Mouse (Mus musculus) intestine, embryonic 15.5 days (tissue): ENCODE measurements at regions not wholly inside any gene's neighbourhood (a gene's known extent, or its start where the extent isn't known, plus 50 kb on each side); places are given as distances from the start of the nearest gene placed in this dataset.
A peak's percentile ranks its signal among the peaks of the same experiment; 100 is the strongest.

Experiments used
- ATAC-seq: fragments of 200-750 bp; cut with Nextera tagmentation; 2 replicates; pipeline ENCODE4 v1.8.0; 2017; ENCODE audit warnings: moderate TSS enrichment, moderate library complexity
- H3K27ac ChIP-seq: fragments of 300-500 bp; sonication (generic); 2 replicates; pipeline ENCODE4 v1.5.1; 2015; ENCODE audit warnings: mild to moderate bottlenecking, inconsistent platforms
- H3K27me3 ChIP-seq: fragments of 300-500 bp; sonication (generic); replicated peaks from 2 replicates; pipeline ENCODE4 v1.6.1; 2015; ENCODE audit warnings: inconsistent platforms
- H3K36me3 ChIP-seq: fragments of 300-500 bp; sonication (generic); 2 replicates; pipeline ENCODE4 v1.6.1; 2015; ENCODE audit warnings: inconsistent platforms
- H3K4me1 ChIP-seq: fragments of 300-500 bp; sonication (generic); replicated peaks from 2 replicates; pipeline ENCODE4 v1.6.1; 2015; ENCODE audit warnings: inconsistent platforms
- H3K4me2 ChIP-seq: fragments of 300-500 bp; sonication (generic); replicated peaks from 2 replicates; pipeline ENCODE4 v1.6.1; 2015; ENCODE audit warnings: mild to moderate bottlenecking, inconsistent platforms
- H3K4me3 ChIP-seq: fragments of 300-500 bp; sonication (generic); replicated peaks from 2 replicates; pipeline ENCODE4 v1.5.1; 2015; ENCODE audit warnings: inconsistent platforms
- H3K9ac ChIP-seq: fragments of 300-500 bp; sonication (generic); 2 replicates; pipeline ENCODE4 v1.6.1; 2015; ENCODE audit warnings: inconsistent platforms
- H3K9me3 ChIP-seq: fragments of 300-500 bp; sonication (generic); 2 replicates; pipeline ENCODE4 v1.6.1; 2016; ENCODE audit warnings: inconsistent platforms
- WGBS: fragments of 180-500 bp; shearing (Covaris S2); methylation state at CpG from one replicate; pipeline ENCODE4 v1.1.7; 2015; 5-methylcytosine and 5-hydroxymethylcytosine counted together

DNA sequence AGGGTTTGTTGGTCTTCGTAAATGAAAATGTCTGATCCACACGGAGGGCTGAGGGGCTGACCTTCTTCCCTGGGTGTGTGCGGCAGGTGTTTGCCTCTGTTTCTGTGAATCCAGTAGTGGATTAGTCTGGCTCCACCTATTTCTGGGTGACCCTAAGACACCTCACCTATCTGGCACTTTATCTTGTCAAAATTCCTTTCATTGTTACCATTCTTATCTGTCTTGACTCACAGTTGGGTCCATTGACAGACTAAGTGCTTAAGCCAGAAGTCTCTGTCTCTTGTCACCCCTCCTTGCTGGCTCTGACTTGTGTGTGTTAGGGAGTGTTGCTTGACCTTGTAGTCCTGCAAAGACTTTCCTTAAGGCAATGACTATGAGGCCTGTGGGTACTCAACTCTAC, 178.1 kb downstream of the Gm19410 start:
- Histone ChIP-seq H3K36me3 (no peaks in the 10 kb centered on the region), H3K27ac (no peak overlapping the region), H3K4me1 (peaks cover 3% of the 10 kb centered on the region; the same call in 1 of the 2 replicates), H3K4me2 (no peak overlapping the region), H3K9ac (no peak overlapping the region), H3K27me3 (no peaks in the 10 kb centered on the region), H3K9me3 (no peaks in the 10 kb centered on the region), H3K4me3 (no peak overlapping the region)
- ATAC-seq: no peak
- 36% methylated on average over 3 of the region's 3 CpGs for WGBS

DNA sequence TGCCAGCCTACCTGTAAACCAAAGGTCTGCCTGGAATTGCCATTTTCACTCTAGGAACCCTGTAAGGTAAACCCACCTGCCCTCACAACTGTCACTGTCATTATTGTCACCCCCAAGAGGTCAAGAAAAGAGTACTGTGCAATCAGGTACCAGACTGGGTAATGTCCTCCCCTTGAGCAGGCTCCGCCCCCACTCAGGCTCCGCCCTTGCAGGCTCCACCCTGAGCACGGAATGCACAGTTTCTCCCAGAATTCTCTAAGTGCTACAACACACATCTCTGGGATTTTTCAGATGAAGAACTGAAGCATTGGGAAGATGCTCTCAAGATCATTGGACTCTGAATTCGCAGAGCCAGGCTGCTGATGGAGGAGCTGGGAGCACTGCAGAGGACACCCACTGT, 178.9 kb downstream of the Gm19410 start:
- Histone ChIP-seq H3K9me3 (no peaks in the 10 kb centered on the region), H3K4me1 (peaks cover 3% of the 10 kb centered on the region; the same call in 1 of the 2 replicates), H3K27ac (no peak overlapping the region), H3K4me2 (no peak overlapping the region), H3K9ac (no peak overlapping the region), H3K27me3 (no peaks in the 10 kb centered on the region), H3K4me3 (no peak overlapping the region), H3K36me3 (no peaks in the 10 kb centered on the region)
- 81% methylated on average over 4 of the region's 4 CpGs for WGBS
- no peak for ATAC-seq

DNA sequence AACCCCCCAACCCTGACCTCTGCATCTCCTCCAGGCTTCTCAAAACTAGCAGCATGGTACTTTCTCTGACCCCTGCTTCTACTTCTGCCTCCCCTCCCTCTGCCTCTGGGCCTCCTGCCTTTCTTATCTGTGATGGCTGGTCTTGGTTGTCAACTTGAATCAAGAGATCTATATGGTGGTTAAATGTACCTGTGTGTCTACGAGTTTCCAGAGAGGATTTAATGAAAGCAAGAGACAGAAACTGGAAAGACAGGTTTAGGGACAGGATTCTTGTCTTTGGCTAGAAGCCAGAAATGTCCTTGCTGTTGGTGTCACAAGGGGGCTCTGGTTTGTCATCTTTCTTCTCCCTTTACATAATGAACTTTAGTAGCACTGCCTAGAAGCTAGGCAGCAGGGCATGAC, 180.9 kb downstream of the Gm19410 start:
- Histone ChIP-seq H3K27me3 (no peaks in the 10 kb centered on the region), H3K4me1 (peaks cover 3% of the 10 kb centered on the region; the same call in 1 of the 2 replicates), H3K9me3 (no peaks in the 10 kb centered on the region), H3K27ac (no peak overlapping the region), H3K4me2 (no peak overlapping the region), H3K9ac (no peak overlapping the region), H3K4me3 (no peak overlapping the region), H3K36me3 (no peaks in the 10 kb centered on the region)
- ATAC-seq: peak; percentile 91
- WGBS: 28% methylated on average over 1 of the region's 1 CpGs

DNA sequence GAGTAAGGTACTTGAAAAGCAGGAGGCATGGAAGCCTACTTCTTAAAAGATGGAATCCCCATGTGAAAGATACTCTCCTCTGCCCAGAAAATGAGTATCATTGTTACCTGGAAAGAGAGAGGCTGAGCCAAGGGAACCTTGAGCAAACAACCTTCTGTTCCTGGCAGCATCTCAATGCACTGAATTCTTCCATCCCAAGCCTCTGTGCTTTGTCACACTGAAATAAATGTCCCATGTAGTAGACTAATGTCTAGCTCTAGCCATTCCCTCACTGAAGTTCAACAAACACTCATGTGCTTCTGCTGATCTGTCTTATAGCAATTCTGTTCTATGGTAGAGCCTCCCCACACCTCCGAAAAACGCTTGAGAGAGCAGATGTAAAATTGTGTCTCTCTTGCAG, 182.6 kb downstream of the Gm19410 start:
- ATAC-seq: no peak
- Histone ChIP-seq H3K9me3 (no peaks in the 10 kb centered on the region), H3K27me3 (no peaks in the 10 kb centered on the region), H3K36me3 (no peaks in the 10 kb centered on the region), H3K27ac (no peak overlapping the region), H3K4me1 (peaks cover 3% of the 10 kb centered on the region; the same call in 1 of the 2 replicates), H3K4me3 (no peak overlapping the region), H3K4me2 (no peak overlapping the region), H3K9ac (no peak overlapping the region)
- 64% methylated on average over 2 of the region's 2 CpGs for WGBS

DNA sequence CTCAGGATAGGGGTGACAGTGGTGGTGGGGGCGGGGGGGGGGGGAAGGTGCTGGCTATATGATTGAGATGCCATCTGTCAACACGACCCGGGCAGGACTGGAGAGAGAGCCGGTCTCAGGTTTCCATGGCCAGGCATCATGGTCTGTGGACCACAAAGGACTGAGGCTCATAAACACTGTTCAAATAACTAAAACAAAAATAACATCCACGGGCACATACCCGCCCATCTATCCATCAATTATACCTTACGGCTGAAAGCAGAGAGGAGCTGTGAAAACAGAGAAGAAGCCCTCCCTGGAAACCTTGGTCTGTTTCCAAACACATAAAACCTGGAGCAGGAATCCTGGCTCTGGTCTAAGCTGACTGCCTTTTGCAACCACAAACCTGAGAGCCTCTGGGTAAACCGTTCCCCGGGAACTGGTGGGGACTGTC, 183.2 kb downstream of the Gm19410 start:
- no peak overlapping the region for H3K27ac ChIP-seq
- H3K4me1 ChIP-seq: peaks cover 3% of the 10 kb centered on the region; the same call in 1 of the 2 replicates
- H3K9ac ChIP-seq: no peak overlapping the region
- H3K9me3 ChIP-seq: no peaks in the 10 kb centered on the region
- no peaks in the 10 kb centered on the region for H3K36me3 ChIP-seq
- 25% methylated on average over 9 of the region's 9 CpGs for WGBS
- no peak overlapping the region for H3K4me3 ChIP-seq
- ATAC-seq: no peak
- no peaks in the 10 kb centered on the region for H3K27me3 ChIP-seq
- no peak overlapping the region for H3K4me2 ChIP-seq

DNA sequence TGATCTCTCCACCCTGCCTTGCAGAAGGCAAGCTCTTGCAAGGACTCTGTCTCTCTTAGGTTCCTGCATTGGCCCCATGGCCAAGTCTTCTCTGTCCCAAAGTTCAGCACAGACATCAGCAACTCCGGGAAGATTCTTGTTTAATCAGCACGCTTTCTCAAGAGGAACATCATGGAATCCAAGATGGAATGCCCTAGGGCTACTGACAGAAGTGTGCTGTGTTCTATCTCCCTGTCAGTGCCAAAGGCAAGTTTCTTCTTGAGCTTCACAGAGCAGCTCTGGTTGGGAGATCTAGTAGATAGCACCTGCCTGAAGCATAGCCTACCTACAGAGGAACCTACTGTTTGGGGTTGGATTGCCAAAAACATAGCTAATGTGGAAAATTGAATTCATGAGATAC, 189.9 kb downstream of the Gm19410 start:
- no peaks in the 10 kb centered on the region for H3K9me3 ChIP-seq
- no peaks in the 10 kb centered on the region for H3K36me3 ChIP-seq
- H3K4me3 ChIP-seq: no peak overlapping the region
- ATAC-seq: no peak
- H3K4me1 ChIP-seq: no peaks in the 10 kb centered on the region
- no peaks in the 10 kb centered on the region for H3K27me3 ChIP-seq
- H3K9ac ChIP-seq: no peak overlapping the region
- no peak overlapping the region for H3K4me2 ChIP-seq
- no peak overlapping the region for H3K27ac ChIP-seq
- WGBS: 78% methylated on average over 2 of the region's 2 CpGs

DNA sequence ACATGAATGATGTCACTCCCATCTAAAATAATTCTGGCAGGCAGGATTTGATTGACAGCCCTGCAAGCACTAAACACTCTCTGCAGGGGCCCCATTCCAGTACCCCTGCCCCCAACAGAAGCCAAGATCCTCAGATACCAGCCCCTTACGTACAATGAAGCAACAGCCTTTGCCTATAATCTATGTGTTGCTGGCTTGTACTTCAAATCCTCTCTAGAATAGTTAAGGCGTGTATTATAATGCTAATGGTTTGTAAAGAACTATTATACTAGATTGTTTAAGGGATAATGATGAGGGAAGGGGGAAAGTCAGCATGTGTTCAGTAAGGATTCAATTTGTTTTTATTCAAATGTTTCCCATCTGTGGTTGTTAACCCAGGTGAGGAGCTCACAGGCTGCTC, 190.7 kb downstream of the Gm19410 start:
- Histone ChIP-seq H3K27ac (no peak overlapping the region), H3K4me3 (no peak overlapping the region), H3K36me3 (no peaks in the 10 kb centered on the region), H3K4me2 (no peak overlapping the region), H3K9ac (no peak overlapping the region), H3K9me3 (no peaks in the 10 kb centered on the region), H3K4me1 (no peaks in the 10 kb centered on the region), H3K27me3 (no peaks in the 10 kb centered on the region)
- 79% methylated on average over 2 of the region's 2 CpGs for WGBS
- ATAC-seq: no peak

DNA sequence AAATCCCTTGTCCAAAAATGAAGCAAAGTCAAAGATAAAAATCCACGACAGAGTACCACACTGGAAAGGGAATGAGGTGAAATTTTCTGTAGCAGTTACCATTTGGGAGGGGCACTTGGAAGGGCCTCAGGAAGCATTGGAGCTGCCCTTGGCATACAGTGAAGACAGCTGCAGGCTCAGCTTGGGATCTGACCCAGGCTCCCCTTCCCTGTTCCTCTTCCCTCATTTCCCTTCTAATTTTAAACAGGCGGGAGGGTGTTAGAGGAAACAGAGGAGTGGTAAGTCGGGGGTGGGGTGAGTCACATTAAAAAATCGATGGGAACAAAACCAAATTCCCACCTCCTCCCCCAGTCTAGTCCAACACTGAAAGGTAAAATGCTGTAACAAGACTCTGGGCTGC, 193.6 kb downstream of the Gm19410 start:
- no peak overlapping the region for H3K4me2 ChIP-seq
- H3K9ac ChIP-seq: no peak overlapping the region
- H3K36me3 ChIP-seq: no peaks in the 10 kb centered on the region
- no peaks in the 10 kb centered on the region for H3K4me1 ChIP-seq
- ATAC-seq: no peak
- H3K27ac ChIP-seq: no peak overlapping the region
- no peak overlapping the region for H3K4me3 ChIP-seq
- no peaks in the 10 kb centered on the region for H3K27me3 ChIP-seq
- no peaks in the 10 kb centered on the region for H3K9me3 ChIP-seq
- WGBS: 57% methylated on average over 4 of the region's 4 CpGs

DNA sequence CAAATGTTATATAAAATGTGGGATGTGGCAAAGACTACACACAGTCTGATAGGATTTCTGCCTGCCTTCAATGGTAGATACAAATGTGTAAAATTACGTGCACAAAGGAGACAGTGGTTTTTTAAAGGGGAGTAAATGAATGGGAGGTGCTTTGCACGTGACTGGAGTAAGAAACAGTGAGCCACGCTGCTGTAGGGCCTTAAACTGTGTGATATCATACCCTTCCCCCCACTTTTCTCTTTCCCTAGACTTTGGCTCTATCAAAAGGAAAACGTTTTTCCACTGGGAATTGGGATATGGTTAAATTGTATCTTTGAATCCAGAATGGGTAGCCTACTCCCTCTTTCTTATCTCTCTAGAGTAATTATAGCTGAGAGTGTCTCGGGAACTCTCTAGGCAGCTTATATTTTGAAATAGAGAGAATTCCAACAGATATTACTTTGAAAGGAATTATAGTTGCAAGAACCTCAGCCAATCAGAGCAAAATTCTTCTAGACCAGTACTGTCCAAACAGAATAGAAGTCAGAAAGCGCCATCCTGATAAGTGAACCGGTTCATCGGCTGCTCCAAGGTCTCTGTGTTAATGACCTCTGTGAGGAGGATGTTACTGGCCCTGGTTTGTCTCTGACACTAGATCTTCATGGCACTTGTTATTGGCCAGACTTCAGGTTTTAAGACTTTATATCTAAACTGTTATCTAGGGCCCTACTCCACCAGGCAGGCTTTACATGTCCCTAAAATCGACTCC, 195.5 kb downstream of the Gm19410 start:
- Histone ChIP-seq H3K9ac (no peak overlapping the region), H3K36me3 (no peaks in the 10 kb centered on the region), H3K27me3 (no peaks in the 10 kb centered on the region), H3K4me3 (no peak overlapping the region), H3K4me1 (no peaks in the 10 kb centered on the region), H3K27ac (no peak overlapping the region; the same call in 1 of the 2 replicates), H3K4me2 (no peak overlapping the region), H3K9me3 (no peaks in the 10 kb centered on the region)
- 48% methylated on average over 9 of the region's 9 CpGs for whole genome bisulfite sequencing
- ATAC-seq: peak; percentile 39; the same call in 1 of the 2 replicates

DNA sequence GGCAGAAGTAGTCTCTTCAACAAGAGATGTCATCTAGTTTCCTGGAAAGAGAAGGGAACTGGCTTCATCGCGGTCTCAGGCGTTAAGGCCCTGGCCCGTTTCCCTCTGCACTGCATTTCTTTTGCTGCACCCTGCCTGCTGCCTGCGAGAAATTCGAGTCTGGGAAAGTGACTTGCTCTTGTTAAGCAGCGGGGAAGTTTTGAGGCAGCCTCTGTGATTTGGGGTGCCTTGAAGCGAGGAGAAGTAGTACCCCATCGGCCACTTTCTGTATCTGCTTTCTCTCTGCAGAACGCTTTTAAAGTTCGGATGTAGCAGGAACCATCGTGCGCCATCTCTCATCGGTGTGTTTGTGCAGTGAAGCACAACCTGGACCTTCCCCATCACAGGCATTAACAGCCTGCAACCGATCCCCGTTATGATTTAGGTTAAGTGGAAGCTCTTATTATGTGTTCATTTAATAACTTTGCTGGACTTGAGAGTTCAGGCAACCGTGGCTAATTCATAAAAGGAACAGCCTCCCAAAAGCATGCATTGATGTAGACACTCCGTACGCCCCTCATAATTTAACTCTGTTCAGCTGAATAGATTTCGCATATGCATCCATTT, 196.1 kb downstream of the Gm19410 start:
- no peak overlapping the region; the same call in 1 of the 2 replicates for H3K27ac ChIP-seq
- H3K27me3 ChIP-seq: no peaks in the 10 kb centered on the region
- no peak overlapping the region for H3K4me2 ChIP-seq
- H3K4me3 ChIP-seq: no peak overlapping the region
- H3K36me3 ChIP-seq: no peaks in the 10 kb centered on the region
- no peak overlapping the region for H3K9ac ChIP-seq
- no peak for ATAC-seq
- no peaks in the 10 kb centered on the region for H3K9me3 ChIP-seq
- 64% methylated on average over 20 of the region's 20 CpGs for WGBS
- H3K4me1 ChIP-seq: no peaks in the 10 kb centered on the region

DNA sequence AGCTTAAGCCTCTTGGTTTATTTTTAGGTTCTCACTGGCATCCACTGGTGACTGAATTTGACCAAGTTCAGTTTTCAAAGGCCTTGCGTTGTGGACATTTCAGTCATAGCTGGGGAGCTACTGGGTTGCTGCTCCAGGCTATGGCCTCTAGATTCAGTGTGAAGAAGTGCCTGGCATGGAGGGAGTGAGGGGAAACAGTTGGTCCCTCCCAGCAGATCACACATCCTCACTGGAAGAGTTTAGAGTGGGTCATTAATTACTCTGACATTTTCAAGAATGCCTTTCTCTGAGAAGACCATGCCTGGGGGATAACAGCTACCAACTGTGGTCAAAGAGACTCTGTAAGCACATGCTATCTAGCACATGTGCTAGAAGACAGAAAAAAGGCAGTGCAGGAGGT, 199.3 kb downstream of the Gm19410 start:
- Histone ChIP-seq H3K27ac (no peak overlapping the region), H3K4me3 (no peak overlapping the region), H3K9me3 (no peaks in the 10 kb centered on the region), H3K4me1 (no peaks in the 10 kb centered on the region), H3K4me2 (no peak overlapping the region), H3K36me3 (no peaks in the 10 kb centered on the region), H3K9ac (no peak overlapping the region), H3K27me3 (no peaks in the 10 kb centered on the region)
- no peak for ATAC-seq
- 36% methylated on average over 1 of the region's 1 CpGs for WGBS

DNA sequence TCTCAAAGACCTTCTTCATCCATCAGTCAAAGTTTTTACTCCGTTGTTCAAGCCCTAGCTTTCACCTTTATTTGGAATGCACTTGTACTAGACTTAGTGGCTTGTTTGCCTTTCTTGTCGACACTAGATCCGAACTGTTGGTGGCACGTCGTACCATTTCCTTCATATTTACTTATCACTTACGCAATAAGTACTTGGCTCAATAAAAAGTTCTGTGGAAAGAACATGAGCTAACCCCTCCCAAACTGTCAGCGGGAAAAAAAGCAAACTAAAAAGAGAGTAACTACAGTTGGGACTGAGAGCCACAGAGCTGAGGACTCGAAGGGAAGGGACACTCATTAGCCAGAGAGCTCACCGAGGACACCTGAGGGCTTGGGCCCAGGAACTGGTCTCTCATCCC, 202.8 kb downstream of the Gm19410 start:
- no peaks in the 10 kb centered on the region for H3K36me3 ChIP-seq
- ATAC-seq: peak; percentile 79
- 61% methylated on average over 9 of the region's 9 CpGs for WGBS
- no peaks in the 10 kb centered on the region for H3K27me3 ChIP-seq
- no peak overlapping the region for H3K4me2 ChIP-seq
- H3K4me1 ChIP-seq: no peaks in the 10 kb centered on the region
- no peaks in the 10 kb centered on the region for H3K9me3 ChIP-seq
- H3K9ac ChIP-seq: no peak overlapping the region
- H3K27ac ChIP-seq: no peak overlapping the region
- no peak overlapping the region for H3K4me3 ChIP-seq

DNA sequence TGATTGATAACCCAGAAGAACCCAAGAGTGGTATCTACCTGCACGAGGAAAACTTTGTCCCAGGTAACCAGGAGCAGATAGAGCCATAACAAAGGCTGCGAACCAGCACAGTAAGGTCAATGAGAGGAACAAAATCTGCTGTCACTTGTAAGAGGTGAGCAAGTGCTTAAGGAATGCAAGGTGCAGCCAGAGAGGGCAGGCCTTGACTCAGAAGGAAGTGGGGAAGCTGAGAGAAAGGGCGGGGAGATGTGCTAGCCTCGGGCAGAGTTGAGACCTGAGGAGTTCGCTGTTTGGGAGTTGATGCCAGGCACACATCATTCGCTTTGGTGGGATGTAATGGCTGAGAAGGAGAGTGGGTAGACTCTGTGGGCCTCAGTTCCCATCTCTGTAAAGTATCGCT, 205.5 kb downstream of the Gm19410 start:
- H3K4me2 ChIP-seq: no peak overlapping the region
- peak; percentile 44; the same call in 1 of the 2 replicates for ATAC-seq

More for the DNA sequence above, 205.5 kb downstream of the Gm19410 start:
- no peak overlapping the region for H3K9ac ChIP-seq
- no peak overlapping the region for H3K4me3 ChIP-seq
- H3K36me3 ChIP-seq: no peaks in the 10 kb centered on the region
- 76% methylated on average over 7 of the region's 7 CpGs for WGBS
- no peaks in the 10 kb centered on the region for H3K9me3 ChIP-seq
- H3K4me1 ChIP-seq: no peaks in the 10 kb centered on the region
- no peak overlapping the region for H3K27ac ChIP-seq
- H3K27me3 ChIP-seq: no peaks in the 10 kb centered on the region
